Mouse (Mus musculus) lung, postnatal 14 days (tissue): ENCODE measurements around the gene Gm49321.

Experiments used
- DNase-seq: peaks from one replicate; pipeline ENCODE4 v3.0.0; 2021

The Gm49321 gene

GRCm38 (mm10) chr12:73949318-73950058, 12.0 kb downstream of the Gm49321 start:
- DNase-seq = peak; percentile 20

- peak; percentile 38 for DNase-seq
Measured at GRCm38 (mm10) chr12:73952879-73953278, 15.4 kb downstream of the Gm49321 start.

- DNase-seq = no peak
Measured at GRCm38 (mm10) chr12:73953420-73954186, 16.1 kb downstream of the Gm49321 start.

GRCm38 (mm10) chr12:73954785-73955184, 17.3 kb downstream of the Gm49321 start:
- no peak for DNase-seq

- DNase-seq = no peak
Measured at GRCm38 (mm10) chr12:73957676-73958075, 20.2 kb downstream of the Gm49321 start.

GRCm38 (mm10) chr12:73958830-73959229, 21.4 kb downstream of the Gm49321 start:
- no peak for DNase-seq

- peak; percentile 97 for DNase-seq
Measured at GRCm38 (mm10) chr12:73964291-73965281, 27.1 kb downstream of the Gm49321 start, which contains the start of gene Snapc1. Snapc1 (plus strand) TSS chr12:73964481.

- no peak for DNase-seq
Measured at GRCm38 (mm10) chr12:73969142-73969541, 31.7 kb downstream of the Gm49321 start.

- DNase-seq = no peak
Measured at GRCm38 (mm10) chr12:73974584-73974983, 37.1 kb downstream of the Gm49321 start.

- DNase-seq = no peak
Measured at GRCm38 (mm10) chr12:73978144-73978543, 40.7 kb downstream of the Gm49321 start.

- no peak for DNase-seq
Measured at GRCm38 (mm10) chr12:73979667-73980066, 42.2 kb downstream of the Gm49321 start.

GRCm38 (mm10) chr12:73982533-73982932, 45.1 kb downstream of the Gm49321 start:
- peak; percentile 69 for DNase-seq

GRCm38 (mm10) chr12:73986299-73986698, 48.8 kb downstream of the Gm49321 start:
- no peak for DNase-seq

GRCm38 (mm10) chr12:73988393-73989008, 51.0 kb downstream of the Gm49321 start:
- DNase-seq = no peak

- peak; percentile 50 for DNase-seq
Measured at GRCm38 (mm10) chr12:73989594-73989993, 52.1 kb downstream of the Gm49321 start.

- no peak for DNase-seq
Measured at GRCm38 (mm10) chr12:73996906-73997296, 59.4 kb downstream of the Gm49321 start.

- no peak for DNase-seq
Measured at GRCm38 (mm10) chr12:73997297-73998127, 60.1 kb downstream of the Gm49321 start, which contains the start of gene Syt16. Syt16 (plus strand) TSS chr12:73997661.

- DNase-seq = no peak
Measured at GRCm38 (mm10) chr12:73998128-73998456, 60.6 kb downstream of the Gm49321 start.

- no peak for DNase-seq
Measured at GRCm38 (mm10) chr12:74002449-74002848, 65.0 kb downstream of the Gm49321 start.

GRCm38 (mm10) chr12:74009448-74009911, 72.0 kb downstream of the Gm49321 start:
- DNase-seq = peak; percentile 49

GRCm38 (mm10) chr12:74013739-74014138, 76.3 kb downstream of the Gm49321 start:
- DNase-seq = peak; percentile 86
